Mouse (Mus musculus) T-helper 2 cell (primary cell): ENCODE measurements at regions not wholly inside any gene's neighbourhood (a gene's known extent, or its start where the extent isn't known, plus 50 kb on each side); places are given as distances from the start of the nearest gene placed in this dataset.

Experiments used
- in situ Hi-C: fragments of 300-600 bp; cut with MboI, MseI; formaldehyde crosslinking; loops from one replicate; pipeline ENCODE4 v1.15.1; 2025; ENCODE audit warnings: high pct_unique_total_duplicates

- in situ Hi-C loops, result no loop called here
These were observed 88.4 kb downstream of the AI593442 start for GRCm38 (mm10) chr9:52591188-52591587.

GRCm38 (mm10) chr9:52574066-52574465 lies 105.5 kb downstream of the AI593442 start:
- in situ Hi-C loops, result no loop called here

- in situ Hi-C loops, result no loop called here
These were observed 127.9 kb downstream of the AI593442 start for GRCm38 (mm10) chr9:52551577-52552281.

- in situ Hi-C loops, result no loop called here
These were observed 133.5 kb downstream of the AI593442 start for GRCm38 (mm10) chr9:52546071-52546470.

- in situ Hi-C loops, result no loop called here
These were observed 140.5 kb downstream of the AI593442 start for GRCm38 (mm10) chr9:52539086-52539485.

GRCm38 (mm10) chr9:52529444-52529915 lies 150.1 kb downstream of the AI593442 start:
- in situ Hi-C loops, result no loop called here

- in situ Hi-C loops, result no loop called here
These were observed 179.1 kb downstream of the AI593442 start for GRCm38 (mm10) chr9:52500487-52500886.

GRCm38 (mm10) chr9:52495483-52496270 lies 183.9 kb downstream of the AI593442 start:
- in situ Hi-C loops, result no loop called here

- in situ Hi-C loops, result no loop called here
These were observed 186.6 kb downstream of the AI593442 start for GRCm38 (mm10) chr9:52492947-52493505.

GRCm38 (mm10) chr9:52473555-52474196 lies 205.9 kb downstream of the AI593442 start:
- in situ Hi-C loops, result no loop called here

GRCm38 (mm10) chr9:52472859-52473258 lies 206.7 kb downstream of the AI593442 start:
- in situ Hi-C loops, result no loop called here

GRCm38 (mm10) chr9:52458518-52458917 lies 221.1 kb downstream of the AI593442 start:
- in situ Hi-C loops, result no loop called here

- in situ Hi-C loops, result no loop called here
These were observed 225.1 kb downstream of the AI593442 start for GRCm38 (mm10) chr9:52454445-52454844.

- in situ Hi-C loops, result no loop called here
These were observed 227.8 kb downstream of the AI593442 start for GRCm38 (mm10) chr9:52451792-52452191.

- in situ Hi-C loops, result no loop called here
These were observed 231.3 kb downstream of the AI593442 start for GRCm38 (mm10) chr9:52448245-52448644.

- in situ Hi-C loops, result no loop called here
These were observed 236.4 kb downstream of the AI593442 start for GRCm38 (mm10) chr9:52443228-52443627.

GRCm38 (mm10) chr9:52434215-52434614 lies 245.4 kb downstream of the AI593442 start:
- in situ Hi-C loops, result no loop called here

- in situ Hi-C loops, result no loop called here
These were observed 254.2 kb downstream of the AI593442 start for GRCm38 (mm10) chr9:52425413-52425812.

GRCm38 (mm10) chr9:52422622-52423021 lies 254.2 kb upstream of the Zc3h12c start:
- in situ Hi-C loops, result no loop called here

GRCm38 (mm10) chr9:52415706-52416105 lies 247.3 kb upstream of the Zc3h12c start:
- in situ Hi-C loops, result no loop called here

- in situ Hi-C loops, result no loop called here
These were observed 239.5 kb upstream of the Zc3h12c start for GRCm38 (mm10) chr9:52407841-52408240.

GRCm38 (mm10) chr9:52402496-52402895 lies 234.1 kb upstream of the Zc3h12c start:
- in situ Hi-C loops, result no loop called here
